Mouse (Mus musculus) intestine, embryonic 14.5 days (tissue): ENCODE data around the gene Melk. TPM values are rescaled to one million over a fixed set of nuclear protein-coding genes. Genes with fewer than 3 reads are reported as not detected.
A peak's percentile ranks its signal among the peaks of the same experiment; 100 is the strongest.

Source experiments
- ATAC-seq: fragments of 200-750 bp; cut with Nextera tagmentation; replicated peaks from 2 replicates; pipeline ENCODE4 v1.8.0; 2017; ENCODE audit warnings: low read depth, moderate number of reproducible peaks, moderate TSS enrichment, moderate library complexity; ENCODE audit not compliant: low FRiP score, low TSS enrichment
- DNase-seq: peaks from one replicate; pipeline ENCODE4 v3.0.0-alpha.2; 2018; ENCODE audit warnings: low spot score
- H3K27ac ChIP-seq: fragments of 300-500 bp; sonication (generic); 2 replicates; pipeline ENCODE4 v1.5.1; 2014; ENCODE audit warnings: low read depth, mild to moderate bottlenecking, control low read depth
- H3K27me3 ChIP-seq: fragments of 300-500 bp; sonication (generic); replicated peaks from 2 replicates; pipeline ENCODE4 v1.6.1; 2014; ENCODE audit warnings: low read length, control low read depth; ENCODE audit not compliant: control insufficient read depth, insufficient read depth
- H3K36me3 ChIP-seq: fragments of 300-500 bp; sonication (generic); 2 replicates; pipeline ENCODE4 v1.6.1; 2014; ENCODE audit warnings: low read length, control low read depth; ENCODE audit not compliant: control insufficient read depth, insufficient read depth
- H3K4me1 ChIP-seq: fragments of 300-500 bp; sonication (generic); replicated peaks from 2 replicates; pipeline ENCODE4 v1.6.1; 2014; ENCODE audit warnings: low read length, control low read depth, mixed read lengths; ENCODE audit not compliant: control insufficient read depth, insufficient read depth
- H3K4me2 ChIP-seq: fragments of 300-500 bp; sonication (generic); 2 replicates; pipeline ENCODE4 v1.6.1; 2014; ENCODE audit warnings: low read length
- H3K4me3 ChIP-seq: fragments of 300-500 bp; sonication (generic); 2 replicates; pipeline ENCODE4 v1.5.1; 2014; ENCODE audit warnings: low read depth, low read length, control low read depth, mixed read lengths
- H3K9ac ChIP-seq: fragments of 300-500 bp; sonication (generic); 2 replicates; pipeline ENCODE4 v1.6.1; 2014; ENCODE audit warnings: mild to moderate bottlenecking, low read length
- H3K9me3 ChIP-seq: fragments of 300-500 bp; sonication (generic); 2 replicates; pipeline ENCODE4 v1.6.1; 2016; ENCODE audit warnings: low read length, control low read depth; ENCODE audit not compliant: control insufficient read depth
- WGBS: fragments of 180-500 bp; shearing (Covaris S2); extraction: QIAGEN DNeasy Blood & Tissue Kit; methylation state at CpG from one replicate; pipeline ENCODE4 v1.1.7; 2014; 5-methylcytosine and 5-hydroxymethylcytosine counted together
- polyA plus RNA-seq: library from polyadenylated mRNA; unstranded; fragments of >200 nt; fragmentation: Nextera tagmentation; extraction: Ambion mirVana; gene quantifications from 2 replicates; pipeline ENCODE4 v1.2.1, GENCODE M21; 2014

The Melk gene
- polyA plus RNA-seq, 1 experiment from 2014 or later = 43.1 TPM

DNA sequence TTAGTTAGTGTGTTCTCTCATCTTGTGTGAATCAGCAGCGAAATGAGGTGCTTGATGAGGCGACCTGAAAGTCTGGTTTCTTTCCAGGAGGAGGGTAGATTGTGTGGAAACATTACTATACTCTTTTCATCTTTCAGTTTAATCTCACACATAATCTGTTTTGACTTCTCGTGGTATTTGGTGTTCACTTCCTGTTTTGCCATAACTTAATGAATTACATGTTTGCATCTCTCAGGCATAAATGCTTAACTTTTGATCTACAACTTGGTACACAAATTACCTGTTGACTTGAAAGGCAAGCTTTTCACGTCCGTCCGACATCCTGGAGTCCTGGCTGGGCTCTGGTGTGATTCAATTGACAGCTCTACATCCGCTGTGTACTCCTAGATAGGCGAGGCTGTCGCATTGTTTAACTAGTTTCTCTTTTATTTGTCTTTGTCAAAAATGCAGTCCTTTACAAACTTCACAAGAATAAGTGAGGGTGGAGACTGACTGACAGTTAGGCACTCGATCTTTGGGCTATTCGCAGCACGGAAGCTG is 15.7 kb downstream of the Melk start:
- no peak for ATAC-seq
- Histone ChIP-seq H3K27ac (no peak overlapping the region), H3K4me2 (no peak overlapping the region), H3K9ac (no peak overlapping the region), H3K4me1 (no peaks in the 10 kb centered on the region), H3K36me3 (peaks cover 35% of the 10 kb centered on the region), H3K4me3 (no peak overlapping the region), H3K27me3 (no peaks in the 10 kb centered on the region), H3K9me3 (no peaks in the 10 kb centered on the region)
- 69% methylated on average over 12 of the region's 12 CpGs for WGBS
- no peak for DNase-seq

DNA sequence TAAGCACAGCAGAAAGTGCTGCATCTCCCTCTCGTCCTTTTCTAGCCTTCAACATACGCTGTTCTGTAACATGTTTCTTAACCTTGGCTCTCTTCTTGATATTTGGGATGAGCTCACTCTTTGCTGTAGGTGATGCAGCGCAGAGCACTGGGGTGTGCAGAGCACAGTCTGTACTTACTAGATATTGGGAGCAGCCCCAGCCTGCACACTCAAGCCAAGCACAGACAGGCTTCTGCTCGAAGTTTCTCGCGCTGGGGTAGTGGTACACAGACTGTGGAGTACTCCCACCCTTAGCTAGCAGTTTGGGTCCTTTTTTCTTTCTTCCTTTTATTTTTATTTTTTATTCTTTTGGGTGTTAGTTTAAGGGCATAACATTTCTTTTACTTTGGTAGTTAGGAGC is 19.8 kb downstream of the Melk start:
- no peak for ATAC-seq
- Histone ChIP-seq H3K27ac (no peak overlapping the region), H3K27me3 (no peaks in the 10 kb centered on the region), H3K4me2 (no peak overlapping the region), H3K9ac (no peak overlapping the region), H3K4me3 (no peak overlapping the region), H3K9me3 (no peaks in the 10 kb centered on the region), H3K4me1 (no peaks in the 10 kb centered on the region), H3K36me3 (peaks cover 38% of the 10 kb centered on the region)
- 79% methylated on average over 6 of the region's 6 CpGs for WGBS
- DNase-seq = no peak

DNA sequence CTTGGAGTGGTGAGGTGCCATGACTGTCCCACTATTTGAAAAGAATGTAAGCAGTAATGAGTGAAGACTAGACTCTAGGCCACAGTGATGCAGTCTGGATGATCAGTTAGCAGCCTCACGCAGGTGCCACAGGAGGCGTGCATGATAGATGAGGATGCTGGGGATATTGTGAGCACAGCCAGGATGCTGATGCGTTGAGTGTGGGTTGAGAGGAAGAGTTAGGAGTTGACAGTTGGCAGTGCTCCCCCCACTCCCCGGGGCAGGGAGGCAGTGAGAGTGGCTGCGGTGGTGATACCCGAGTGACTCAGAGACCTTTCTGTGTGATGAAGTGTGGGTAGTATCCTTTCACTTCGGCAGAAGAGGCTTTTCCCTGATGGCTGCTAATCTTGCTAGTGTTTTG is 21.4 kb downstream of the Melk start:
- Histone ChIP-seq H3K9me3 (no peaks in the 10 kb centered on the region), H3K4me1 (no peaks in the 10 kb centered on the region), H3K36me3 (peaks cover 52% of the 10 kb centered on the region), H3K4me2 (no peak overlapping the region), H3K27me3 (no peaks in the 10 kb centered on the region), H3K9ac (no peak overlapping the region), H3K27ac (no peak overlapping the region), H3K4me3 (no peak overlapping the region)
- ATAC-seq (no peak), DNase-seq (no peak)
- 87% methylated on average over 7 of the region's 7 CpGs for WGBS

- peaks cover 47% of the 10 kb centered on the region for H3K36me3 ChIP-seq
- WGBS = 49% methylated on average over 4 of the region's 4 CpGs
- H3K27me3 ChIP-seq = no peaks in the 10 kb centered on the region
- no peak for DNase-seq
- H3K9ac ChIP-seq = no peak overlapping the region
- no peak overlapping the region for H3K4me3 ChIP-seq
- no peaks in the 10 kb centered on the region for H3K9me3 ChIP-seq
- no peak overlapping the region for H3K4me2 ChIP-seq
- no peak overlapping the region for H3K27ac ChIP-seq
- no peak for ATAC-seq
- no peaks in the 10 kb centered on the region for H3K4me1 ChIP-seq
These were observed 24.8 kb downstream of the Melk start for GRCm38 (mm10) chr4:44325453-44325852.

- Histone ChIP-seq H3K4me1 (no peaks in the 10 kb centered on the region), H3K9me3 (no peaks in the 10 kb centered on the region), H3K9ac (no peak overlapping the region), H3K27ac (no peak overlapping the region), H3K4me2 (no peak overlapping the region), H3K36me3 (peaks cover 38% of the 10 kb centered on the region), H3K27me3 (no peaks in the 10 kb centered on the region), H3K4me3 (no peak overlapping the region)
- 95% methylated on average over 3 of the region's 3 CpGs for WGBS
- ATAC-seq (no peak), DNase-seq (no peak)
These were observed 26.0 kb downstream of the Melk start for GRCm38 (mm10) chr4:44326721-44327120.

GRCm38 (mm10) chr4:44327976-44328375 is 27.3 kb downstream of the Melk start:
- Histone ChIP-seq H3K9me3 (no peaks in the 10 kb centered on the region), H3K9ac (no peak overlapping the region), H3K4me1 (no peaks in the 10 kb centered on the region), H3K27me3 (no peaks in the 10 kb centered on the region), H3K36me3 (peaks cover 36% of the 10 kb centered on the region), H3K27ac (no peak overlapping the region), H3K4me3 (no peak overlapping the region), H3K4me2 (no peak overlapping the region)
- 70% methylated on average over 1 of the region's 1 CpGs for WGBS
- no peak for ATAC-seq
- DNase-seq = no peak

DNA sequence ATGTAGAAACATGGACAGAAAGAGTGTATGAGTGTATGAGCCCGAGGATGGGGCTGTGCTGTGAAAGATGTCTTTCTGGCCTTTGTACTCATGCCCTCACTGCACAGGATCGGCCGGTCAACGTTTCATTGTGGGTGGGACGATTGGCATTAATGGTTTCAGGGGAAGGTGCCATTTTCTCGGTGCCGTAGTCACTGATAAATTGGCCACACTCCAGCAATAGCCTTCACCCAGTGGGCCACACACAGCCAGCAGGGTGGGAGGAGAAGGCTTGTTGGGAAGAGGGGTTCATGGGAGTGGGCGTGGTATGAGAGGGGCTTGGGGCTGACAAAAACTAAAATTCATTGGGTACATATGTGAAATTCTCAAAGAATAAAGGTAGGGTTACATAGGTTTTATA is 34.3 kb downstream of the Melk start:
- no peak for ATAC-seq
- WGBS = 93% methylated on average over 8 of the region's 8 CpGs
- Histone ChIP-seq H3K9ac (no peak overlapping the region), H3K27ac (no peak overlapping the region), H3K4me2 (no peak overlapping the region), H3K4me1 (no peaks in the 10 kb centered on the region), H3K27me3 (no peaks in the 10 kb centered on the region), H3K9me3 (no peaks in the 10 kb centered on the region), H3K36me3 (peaks cover 10% of the 10 kb centered on the region), H3K4me3 (no peak overlapping the region)
- no peak for DNase-seq

DNA sequence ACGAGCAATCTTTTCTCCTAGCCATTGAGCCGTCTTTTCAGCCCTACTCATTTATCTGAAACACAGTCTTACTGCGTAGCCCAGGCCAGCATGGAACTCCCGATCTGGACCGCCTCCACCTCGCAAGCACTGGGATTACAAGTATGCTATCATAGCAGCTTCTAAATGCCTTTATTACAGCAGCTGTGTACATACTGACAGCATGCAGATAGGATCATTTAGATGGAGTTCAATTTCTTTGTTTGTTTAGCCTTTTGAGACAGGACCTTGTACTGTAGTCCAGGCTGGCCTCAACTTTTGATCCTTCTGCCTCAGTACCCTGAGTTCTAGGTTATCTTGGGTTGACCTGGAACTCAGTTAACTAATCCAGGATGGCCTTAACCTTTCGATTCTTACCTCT is 61.0 kb downstream of the Melk start:
- H3K36me3 ChIP-seq = peaks cover 27% of the 10 kb centered on the region
- H3K9ac ChIP-seq = no peak overlapping the region
- H3K4me2 ChIP-seq = no peak overlapping the region
- no peak overlapping the region for H3K4me3 ChIP-seq
- H3K27ac ChIP-seq = no peak overlapping the region
- WGBS = 67% methylated on average over 7 of the region's 7 CpGs
- no peaks in the 10 kb centered on the region for H3K9me3 ChIP-seq
- ATAC-seq (peak; percentile 58; the same call in 1 of the 2 replicates), DNase-seq (no peak)
- H3K27me3 ChIP-seq = no peaks in the 10 kb centered on the region
- H3K4me1 ChIP-seq = no peaks in the 10 kb centered on the region

DNA sequence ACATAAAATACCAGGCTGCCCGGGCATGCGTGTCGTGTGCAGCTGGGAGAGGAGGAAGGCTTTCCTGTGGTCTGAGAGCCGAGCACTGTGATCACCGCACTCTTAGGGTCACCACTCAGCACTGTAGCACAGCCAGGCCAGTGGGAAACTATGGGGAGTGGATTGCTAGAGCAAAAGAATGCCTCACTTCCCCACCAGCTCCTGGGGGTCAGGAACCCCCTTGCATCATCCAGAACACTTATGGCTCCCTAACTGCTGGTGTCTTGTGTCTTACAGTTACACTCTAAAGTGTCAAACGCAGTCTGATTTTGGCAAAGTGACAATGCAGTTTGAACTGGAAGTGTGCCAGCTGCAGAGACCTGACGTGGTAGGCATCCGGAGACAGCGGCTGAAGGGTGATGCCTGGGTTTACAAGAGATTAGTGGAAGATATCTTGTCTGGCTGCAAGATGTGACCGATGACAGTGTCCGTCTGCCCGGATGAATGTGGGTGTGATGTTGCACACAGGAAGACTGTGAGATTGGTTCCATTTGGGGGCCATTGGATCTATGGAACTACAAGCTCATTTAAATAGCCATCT is 62.8 kb downstream of the Melk start:
- H3K27me3 ChIP-seq = no peaks in the 10 kb centered on the region
- no peak overlapping the region for H3K9ac ChIP-seq
- DNase-seq = no peak
- no peak overlapping the region for H3K4me3 ChIP-seq
- H3K9me3 ChIP-seq = no peaks in the 10 kb centered on the region
- no peak for ATAC-seq
- H3K36me3 ChIP-seq = peaks cover 27% of the 10 kb centered on the region
- 83% methylated on average over 12 of the region's 12 CpGs for WGBS
- H3K4me2 ChIP-seq = no peak overlapping the region
- no peak overlapping the region for H3K27ac ChIP-seq
- H3K4me1 ChIP-seq = no peaks in the 10 kb centered on the region
